In the genomic region with DNA sequence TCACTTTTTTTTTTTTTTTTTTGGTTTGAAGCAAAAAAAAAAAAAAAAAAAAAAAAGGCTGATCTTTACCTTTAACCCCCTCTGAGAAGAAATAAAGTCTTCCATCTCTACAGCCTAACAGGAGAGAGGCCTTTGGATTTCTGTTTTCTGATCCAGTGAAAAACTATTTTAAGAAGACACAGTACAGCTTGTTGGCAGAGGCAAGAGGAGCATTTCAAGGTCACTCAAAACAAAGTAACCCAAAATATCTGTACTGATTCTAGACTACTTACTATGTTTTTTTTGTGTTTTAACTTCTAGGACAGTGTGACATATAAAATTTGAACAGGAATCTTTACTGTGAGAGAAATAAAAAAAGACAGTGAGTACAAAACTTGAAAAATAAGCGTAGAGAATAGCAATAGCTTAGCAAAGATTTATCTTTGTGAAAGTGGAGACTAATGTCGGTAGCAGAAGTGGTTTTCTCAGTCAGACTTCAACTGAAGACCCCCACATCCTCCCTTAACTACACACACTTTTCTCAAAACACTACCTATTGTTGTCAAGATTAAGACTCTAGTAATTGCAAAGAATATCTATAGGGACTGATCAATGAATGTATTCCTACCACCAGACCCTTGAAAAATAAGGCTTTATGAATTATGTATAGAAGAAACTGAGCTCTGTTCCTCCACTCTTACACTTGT, we compare ENCODE assay signal across 7 mouse cellular contexts. TPM values are rescaled to one million over a fixed set of nuclear protein-coding genes. Genes with fewer than 3 reads are reported as not detected.
DNase-seq lines count a peak whose midpoint lies in the region; ATAC-seq lines count a peak whose summit lies in the region.

No protein-coding gene starts in this region.

- no peak for DNase-seq in lung, postnatal 4 days
- DNase-seq in urinary bladder, postnatal 25 days (ENCODE audit: low spot score) = no peak
- no peak for DNase-seq in adrenal gland, adult 18-20 months (ENCODE audit: low spot score in 2 of 2)

- H3K4me1 ChIP-seq in lung, embryonic 16.5 days (replicated peaks; ENCODE audit: control insufficient read depth, insufficient read depth, low read length) = peaks cover 18% of the 10 kb centered on the region
- peaks cover 37% of the 10 kb centered on the region for H3K4me1 ChIP-seq in forebrain, embryonic 13.5 days
- peaks cover 29% of the 10 kb centered on the region for H3K4me1 ChIP-seq in limb, embryonic 13.5 days
- peaks cover 13% of the 10 kb centered on the region for H3K4me1 ChIP-seq in stomach, embryonic 15.5 days

- no peaks in the 10 kb centered on the region for H3K27me3 ChIP-seq in lung, embryonic 16.5 days (ENCODE audit: control insufficient read depth, insufficient read depth, low read depth, low read length)
- H3K27me3 ChIP-seq in forebrain, embryonic 13.5 days = no peaks in the 10 kb centered on the region
- no peaks in the 10 kb centered on the region for H3K27me3 ChIP-seq in limb, embryonic 13.5 days
- H3K27me3 ChIP-seq in stomach, embryonic 15.5 days (replicated peaks) = no peaks in the 10 kb centered on the region

- H3K9ac ChIP-seq in lung, embryonic 16.5 days (ENCODE audit: low read length) = peak overlapping the region; percentile 73
- peak overlapping the region; percentile 85 for H3K9ac ChIP-seq in forebrain, embryonic 13.5 days
- H3K9ac ChIP-seq in limb, embryonic 13.5 days = peak overlapping the region; percentile 81
- H3K9ac ChIP-seq in stomach, embryonic 15.5 days = 0 out of 2 replicates have a peak overlapping the region, but pooled peaks have one; percentile 6

- peak overlapping the region; percentile 97; the same call in 1 of the 2 replicates for H3K27ac ChIP-seq in lung, embryonic 16.5 days (ENCODE audit: low read length)
- peak overlapping the region; percentile 98 for H3K27ac ChIP-seq in forebrain, embryonic 13.5 days
- peak overlapping the region; percentile 97 for H3K27ac ChIP-seq in limb, embryonic 13.5 days
- H3K27ac ChIP-seq in stomach, embryonic 15.5 days = peak overlapping the region; percentile 98

- no peaks in the 10 kb centered on the region for H3K9me3 ChIP-seq in lung, embryonic 16.5 days (ENCODE audit: control insufficient read depth, low read length)
- H3K9me3 ChIP-seq in forebrain, embryonic 13.5 days (replicated peaks) = no peaks in the 10 kb centered on the region
- no peaks in the 10 kb centered on the region for H3K9me3 ChIP-seq in limb, embryonic 13.5 days
- H3K9me3 ChIP-seq in stomach, embryonic 15.5 days = no peaks in the 10 kb centered on the region

- no peak for ATAC-seq in lung, embryonic 16.5 days (ENCODE audit: low read depth)
- ATAC-seq in forebrain, embryonic 13.5 days = no peak
- no peak for ATAC-seq in limb, embryonic 13.5 days (ENCODE audit: low FRiP score, low read depth)
- no peak for ATAC-seq in stomach, embryonic 15.5 days (ENCODE audit: insufficient read depth, low FRiP score, low read depth)

- H3K4me3 ChIP-seq in lung, embryonic 16.5 days (ENCODE audit: low read length) = peak overlapping the region; percentile 52
- H3K4me3 ChIP-seq in forebrain, embryonic 13.5 days = peak overlapping the region; percentile 58
- peak overlapping the region; percentile 55 for H3K4me3 ChIP-seq in limb, embryonic 13.5 days
- peak overlapping the region; percentile 50 for H3K4me3 ChIP-seq in stomach, embryonic 15.5 days (replicated peaks)

- 15% methylated on average over 2 of the region's 2 CpGs for WGBS in lung, embryonic 16.5 days
- WGBS in forebrain, embryonic 13.5 days = 25% methylated on average over 2 of the region's 2 CpGs
- 22% methylated on average over 2 of the region's 2 CpGs for WGBS in limb, embryonic 13.5 days
- 17% methylated on average over 2 of the region's 2 CpGs for WGBS in stomach, embryonic 15.5 days

- H3K36me3 ChIP-seq in lung, embryonic 16.5 days (ENCODE audit: control insufficient read depth, insufficient read depth, low read length) = no peaks in the 10 kb centered on the region
- no peaks in the 10 kb centered on the region for H3K36me3 ChIP-seq in forebrain, embryonic 13.5 days (ENCODE audit: poor library complexity, severe bottlenecking)
- H3K36me3 ChIP-seq in limb, embryonic 13.5 days = no peaks in the 10 kb centered on the region
- no peaks in the 10 kb centered on the region for H3K36me3 ChIP-seq in stomach, embryonic 15.5 days

- peak overlapping the region; percentile 58 for H3K4me2 ChIP-seq in lung, embryonic 16.5 days (ENCODE audit: low read depth, low read length)
- H3K4me2 ChIP-seq in forebrain, embryonic 13.5 days = peak overlapping the region; percentile 61
- peak overlapping the region; percentile 65 for H3K4me2 ChIP-seq in limb, embryonic 13.5 days (replicated peaks)
- H3K4me2 ChIP-seq in stomach, embryonic 15.5 days = peak overlapping the region; percentile 70

RNA-seq across cellular contexts. Expression of gene Hist1h4h, which starts 1.2 kb away (rescaled TPM):
- 4.3 and 8.4 TPM in 2 replicates for polyA plus RNA-seq in lung, embryonic 16.5 days (2015; fragmentation: Nextera tagmentation; extraction: Ambion mirVana)
- 5.2 and 6.4 TPM in 2 replicates for polyA plus RNA-seq in forebrain, embryonic 13.5 days (2015; fragmentation: Nextera tagmentation; extraction: Ambion mirVana)
- 4.1 and 8.4 TPM in 2 replicates for polyA plus RNA-seq in limb, embryonic 13.5 days (2015; fragmentation: Nextera tagmentation; extraction: Ambion mirVana)
- polyA plus RNA-seq in stomach, embryonic 15.5 days (2015; fragmentation: Nextera tagmentation; extraction: Ambion mirVana) = 6.1 and 7.3 TPM in 2 replicates
- total RNA-seq in adrenal gland, adult 18-20 months (2021) = 100 to 1,000 TPM; 400 to 445 TPM

RNA-seq across cellular contexts. Expression of gene Hist1h2af, which starts 4.1 kb away (rescaled TPM):
- 7.1 and 8.0 TPM in 2 replicates for polyA plus RNA-seq in lung, embryonic 16.5 days (2015; fragmentation: Nextera tagmentation; extraction: Ambion mirVana)
- polyA plus RNA-seq in forebrain, embryonic 13.5 days (2015; fragmentation: Nextera tagmentation; extraction: Ambion mirVana) = 9.5 and 10.0 TPM in 2 replicates
- 9.3 and 10.0 TPM in 2 replicates for polyA plus RNA-seq in limb, embryonic 13.5 days (2015; fragmentation: Nextera tagmentation; extraction: Ambion mirVana)
- 4.1 and 13.0 TPM in 2 replicates for polyA plus RNA-seq in stomach, embryonic 15.5 days (2015; fragmentation: Nextera tagmentation; extraction: Ambion mirVana)
- total RNA-seq in adrenal gland, adult 18-20 months (2021) = 10 to 100 TPM in 1 of 2 experiments, 1 to 10 TPM in 1; 8.5 to 12.6 TPM

RNA-seq across cellular contexts. Expression of gene Hist1h3g, which starts 5.6 kb away (rescaled TPM):
- 5.6 and 6.2 TPM in 2 replicates for polyA plus RNA-seq in lung, embryonic 16.5 days (2015; fragmentation: Nextera tagmentation; extraction: Ambion mirVana)
- 10.0 and 11.6 TPM in 2 replicates for polyA plus RNA-seq in forebrain, embryonic 13.5 days (2015; fragmentation: Nextera tagmentation; extraction: Ambion mirVana)
- 9.8 and 10.9 TPM in 2 replicates for polyA plus RNA-seq in limb, embryonic 13.5 days (2015; fragmentation: Nextera tagmentation; extraction: Ambion mirVana)
- polyA plus RNA-seq in stomach, embryonic 15.5 days (2015; fragmentation: Nextera tagmentation; extraction: Ambion mirVana) = 6.5 and 7.3 TPM in 2 replicates
- 1 to 10 TPM; 3.8 to 4.7 TPM for total RNA-seq in adrenal gland, adult 18-20 months (2021)

RNA-seq across cellular contexts. Expression of gene Hist1h2bh, which starts 13.6 kb away (rescaled TPM):
- 1.3 and 2.0 TPM in 2 replicates for polyA plus RNA-seq in lung, embryonic 16.5 days (2015; fragmentation: Nextera tagmentation; extraction: Ambion mirVana)
- 0.76 and 0.97 TPM in 2 replicates for polyA plus RNA-seq in forebrain, embryonic 13.5 days (2015; fragmentation: Nextera tagmentation; extraction: Ambion mirVana)
- polyA plus RNA-seq in limb, embryonic 13.5 days (2015; fragmentation: Nextera tagmentation; extraction: Ambion mirVana) = 0.74 and 1.0 TPM in 2 replicates
- 1.0 and 1.5 TPM in 2 replicates for polyA plus RNA-seq in stomach, embryonic 15.5 days (2015; fragmentation: Nextera tagmentation; extraction: Ambion mirVana)
- 1 to 10 TPM; 1.8 to 2.2 TPM for total RNA-seq in adrenal gland, adult 18-20 months (2021)

RNA-seq across cellular contexts. Expression of gene Hist1h3f, which starts 14.2 kb away (rescaled TPM):
- 0.49 and 0.93 TPM in 2 replicates for polyA plus RNA-seq in lung, embryonic 16.5 days (2015; fragmentation: Nextera tagmentation; extraction: Ambion mirVana)
- 1.2 and 1.3 TPM in 2 replicates for polyA plus RNA-seq in forebrain, embryonic 13.5 days (2015; fragmentation: Nextera tagmentation; extraction: Ambion mirVana)
- polyA plus RNA-seq in limb, embryonic 13.5 days (2015; fragmentation: Nextera tagmentation; extraction: Ambion mirVana) = 1.5 and 1.7 TPM in 2 replicates
- polyA plus RNA-seq in stomach, embryonic 15.5 days (2015; fragmentation: Nextera tagmentation; extraction: Ambion mirVana) = 0.83 and 0.94 TPM in 2 replicates
- 10 to 100 TPM; 12.6 to 12.7 TPM for total RNA-seq in adrenal gland, adult 18-20 months (2021)

Comparison
In these comparisons a context has a peak if more than half of its experiments do, and no peak if none do; other contexts are left out.
1. H3K9ac ChIP-seq: peak in every context shown above with its lines; median percentile 85 in forebrain, embryonic 13.5 days; 81 in limb, embryonic 13.5 days; 73 in lung, embryonic 16.5 days; 6 in stomach, embryonic 15.5 days.